Mouse (Mus musculus): Measurements from ENCODE around the gene Ksr1. TPM values are rescaled to one million over a fixed set of nuclear protein-coding genes. Genes with fewer than 3 reads are reported as not detected.

Ksr1 gene
- total and polyA plus RNA-seq, 3 experiments = 22.5 to 73.1 (median 61.2) TPM

DNA sequence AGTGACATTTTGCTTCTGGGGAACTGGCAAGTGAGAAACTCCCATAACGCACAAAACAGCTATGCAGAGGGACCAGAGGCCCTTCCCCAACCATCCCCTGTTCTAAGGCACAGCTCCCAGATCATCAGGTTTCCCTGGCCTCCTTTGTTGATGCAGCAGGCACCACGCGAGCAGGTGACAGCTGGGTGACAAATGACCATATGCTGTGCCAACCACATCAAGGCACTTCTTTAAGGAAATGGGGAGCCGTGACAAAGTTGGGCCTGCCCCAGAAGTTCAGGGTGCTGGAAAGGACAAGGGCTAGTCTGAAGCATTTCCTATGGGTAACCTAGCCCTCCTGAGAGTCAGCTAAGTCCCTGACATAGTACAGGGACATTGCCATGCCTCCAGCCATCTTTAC is 89.3 kb downstream of the Ksr1 start:
- peak overlapping the region; percentile 9; the same call in 1 of the 2 replicates for H3K27ac ChIP-seq (ENCODE audit: insufficient read depth, low read depth)
- peaks cover 57 to 90% of the 10 kb centered on the region in 2 experiments for H3K4me1 ChIP-seq (ENCODE audit: control insufficient read depth in 1 of 2, insufficient read depth in 2 of 2)
- H3K79me2 ChIP-seq (replicated peaks; ENCODE audit: control insufficient read depth, extremely low read depth, insufficient read depth, poor library complexity, severe bottlenecking) = peaks cover 54% of the 10 kb centered on the region
- no peak for TF ChIP-seq RCOR1 (conservative IDR thresholded peaks at IDR 0.05; ENCODE audit: low read depth, low read length)
- peak; percentile 78 for TF ChIP-seq BHLHE40 (IDR thresholded peaks at IDR 0.05; ENCODE audit: low read depth, low read length)
- TF ChIP-seq SMC3 (IDR thresholded peaks at IDR 0.05; ENCODE audit: low read depth, low read length) = peak; percentile 12; the same call in 1 of the 2 replicates
- TF ChIP-seq JUN (IDR thresholded peaks at IDR 0.05; ENCODE audit: insufficient read depth, low read depth, low read length) = no peak
- TF ChIP-seq TBP (conservative IDR thresholded peaks at IDR 0.05; ENCODE audit: low read depth, low read length) = no peak
- peak; percentile 64; the same call in 1 of the 2 replicates for TF ChIP-seq SIN3A (IDR thresholded peaks at IDR 0.05; ENCODE audit: low read length)
- TF ChIP-seq TCF12 (IDR thresholded peaks at IDR 0.05; ENCODE audit: low read depth, low read length) = peak; percentile 84
- no peak for TF ChIP-seq CTCF (conservative IDR thresholded peaks at IDR 0.05 in 1 of 2, IDR thresholded peaks at IDR 0.05 in 1 of 2; ENCODE audit: low read depth in 2 of 2, low read length in 2 of 2)
- peak; percentile 68 for TF ChIP-seq ETS1 (conservative IDR thresholded peaks at IDR 0.05; ENCODE audit: low read depth, low read length)
- TF ChIP-seq MYC (IDR thresholded peaks at IDR 0.05; ENCODE audit: low read depth, low read length) = 0 out of 2 replicates have a peak, but pooled peaks have one; percentile 17
- peak; percentile 62; the same call in 1 of the 2 replicates for TF ChIP-seq EP300 (IDR thresholded peaks at IDR 0.05; ENCODE audit: low read length)
- 0 out of 2 replicates have a peak, but pooled peaks have one; percentile 66 for TF ChIP-seq IRF4 (IDR thresholded peaks at IDR 0.05; ENCODE audit: low read depth, low read length)
- TF ChIP-seq MEF2A (IDR thresholded peaks at IDR 0.05; ENCODE audit: borderline replicate concordance, low read depth, low read length) = peak; percentile 32; the same call in 1 of the 2 replicates
- no peaks in the 10 kb centered on the region for H3K9me3 ChIP-seq (replicated peaks; ENCODE audit: low read length)
- no peak overlapping the region for H3K4me2 ChIP-seq (ENCODE audit: insufficient read depth, low read depth, poor library complexity, severe bottlenecking)
- in situ Hi-C loops (cut with MboI; ENCODE audit: low pct_ligation_motif_present, low pct_unique_long_range_greater_than_20kb, low sequenced_read_pairs) = no loop called here
- H3K27me3 ChIP-seq (replicated peaks) = no peaks in the 10 kb centered on the region
- H3K9ac ChIP-seq (ENCODE audit: insufficient read depth, low read depth) = no peak overlapping the region
- H3K4me3 ChIP-seq (replicated peaks in 1 of 3; ENCODE audit: low read depth in 2 of 3, low read length in 2 of 3, poor library complexity in 1 of 3) = no peak overlapping the region
- peaks cover 28 to 74% of the 10 kb centered on the region in 2 experiments for H3K36me3 ChIP-seq (replicated peaks in 1 of 2; ENCODE audit: control insufficient read depth in 1 of 2, insufficient read depth in 1 of 2, low read length in 1 of 2)
- dilution Hi-C loops (cut with MboI; ENCODE audit: extremely low pct_ligation_motif_present, extremely low pct_unique_long_range_greater_than_20kb, low sequenced_read_pairs) = no loop called here
- DNase-seq (ENCODE audit: extremely low read depth) = no peak

GRCm38 (mm10) chr11:79056027-79056426 is 90.2 kb downstream of the Ksr1 start:
- DNase-seq (ENCODE audit: extremely low read depth) = no peak
- Histone ChIP-seq H3K27me3 (replicated peaks) (no peaks in the 10 kb centered on the region), H3K27ac (ENCODE audit: insufficient read depth, low read depth) (0 out of 2 replicates have a peak overlapping the region, but pooled peaks have one; percentile 7), H3K9me3 (replicated peaks; ENCODE audit: low read length) (no peaks in the 10 kb centered on the region), H3K79me2 (replicated peaks; ENCODE audit: control insufficient read depth, extremely low read depth, insufficient read depth, poor library complexity, severe bottlenecking) (peaks cover 54% of the 10 kb centered on the region), H3K9ac (ENCODE audit: insufficient read depth, low read depth) (no peak overlapping the region), H3K36me3 (replicated peaks in 1 of 2; ENCODE audit: control insufficient read depth in 1 of 2, insufficient read depth in 1 of 2, low read length in 1 of 2) (peaks cover 35 to 76% of the 10 kb centered on the region in 2 experiments), H3K4me1 (ENCODE audit: control insufficient read depth in 1 of 2, insufficient read depth in 2 of 2) (peaks cover 55 to 84% of the 10 kb centered on the region in 2 experiments), H3K4me2 (ENCODE audit: insufficient read depth, low read depth, poor library complexity, severe bottlenecking) (no peak overlapping the region), H3K4me3 (replicated peaks in 1 of 3; ENCODE audit: low read depth in 2 of 3, low read length in 2 of 3, poor library complexity in 1 of 3) (no peak overlapping the region)
- TF ChIP-seq MXI1 (IDR thresholded peaks at IDR 0.05; ENCODE audit: low read depth, low read length) = no peak
- TF ChIP-seq POLR2AphosphoS2 (IDR thresholded peaks at IDR 0.05; ENCODE audit: low read depth, low read length) = no peak
- no peak for TF ChIP-seq TCF12 (IDR thresholded peaks at IDR 0.05; ENCODE audit: low read depth, low read length)
- no peak for TF ChIP-seq RCOR1 (conservative IDR thresholded peaks at IDR 0.05; ENCODE audit: low read depth, low read length)
- no peak for TF ChIP-seq ETS1 (conservative IDR thresholded peaks at IDR 0.05; ENCODE audit: low read depth, low read length)
- no peak for TF ChIP-seq BHLHE40 (IDR thresholded peaks at IDR 0.05; ENCODE audit: low read depth, low read length)
- no peak for TF ChIP-seq ZMIZ1 (IDR thresholded peaks at IDR 0.05; ENCODE audit: low read depth, low read length)
- no peak for TF ChIP-seq UBTF (IDR thresholded peaks at IDR 0.05; ENCODE audit: low read depth, low read length)
- TF ChIP-seq ZKSCAN1 (IDR thresholded peaks at IDR 0.05; ENCODE audit: borderline replicate concordance, low read depth, low read length) = no peak
- TF ChIP-seq MAZ (IDR thresholded peaks at IDR 0.05; ENCODE audit: low read depth, low read length) = no peak
- TF ChIP-seq NRF1 (IDR thresholded peaks at IDR 0.05; ENCODE audit: low read depth, low read length) = no peak
- TF ChIP-seq TBP (conservative IDR thresholded peaks at IDR 0.05; ENCODE audit: low read depth, low read length) = no peak
- in situ Hi-C loops (cut with MboI; ENCODE audit: low pct_ligation_motif_present, low pct_unique_long_range_greater_than_20kb, low sequenced_read_pairs) = no loop called here
- dilution Hi-C loops (cut with MboI; ENCODE audit: extremely low pct_ligation_motif_present, extremely low pct_unique_long_range_greater_than_20kb, low sequenced_read_pairs) = no loop called here
